Mouse (Mus musculus) kidney, postnatal 25 days (tissue): ENCODE results near the gene Chst11.

Experiments used
- DNase-seq, 2 experiments: peaks; one replicate each; pipeline ENCODE4 v3.0.0; 2021; ENCODE audit warnings: mixed read lengths in 2 of 2

Chst11 gene

GRCm38 (mm10) chr10:83149342-83150178, 164.3 kb downstream of the Chst11 start:
- no peak for DNase-seq

GRCm38 (mm10) chr10:83150587-83150986, 165.3 kb downstream of the Chst11 start:
- peak; percentile 23 to 59 for DNase-seq

DNA sequence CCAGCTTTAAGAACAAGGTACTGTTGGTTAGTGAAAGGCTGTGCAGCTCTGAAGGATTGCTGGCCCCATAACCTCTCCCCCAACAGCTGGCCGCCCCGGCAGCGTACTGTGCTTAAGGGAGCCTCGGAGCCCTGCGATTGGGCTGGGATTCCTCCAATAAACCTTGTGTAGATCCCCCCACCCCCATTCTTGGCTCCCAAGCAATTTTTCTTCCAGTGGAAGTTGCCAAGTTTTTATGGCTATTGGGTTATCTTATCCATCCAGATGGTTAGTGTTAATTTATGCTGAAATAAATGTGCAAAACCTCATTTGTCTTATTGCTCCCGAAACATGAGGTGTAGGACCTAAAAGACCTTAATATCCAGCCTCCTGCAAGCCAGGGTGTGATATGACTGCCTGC, 166.1 kb downstream of the Chst11 start:
- peak; percentile 32 to 63 for DNase-seq

GRCm38 (mm10) chr10:83151896-83152685, 166.8 kb downstream of the Chst11 start:
- DNase-seq = peak in 1 of 2 experiments; percentile 36

DNA sequence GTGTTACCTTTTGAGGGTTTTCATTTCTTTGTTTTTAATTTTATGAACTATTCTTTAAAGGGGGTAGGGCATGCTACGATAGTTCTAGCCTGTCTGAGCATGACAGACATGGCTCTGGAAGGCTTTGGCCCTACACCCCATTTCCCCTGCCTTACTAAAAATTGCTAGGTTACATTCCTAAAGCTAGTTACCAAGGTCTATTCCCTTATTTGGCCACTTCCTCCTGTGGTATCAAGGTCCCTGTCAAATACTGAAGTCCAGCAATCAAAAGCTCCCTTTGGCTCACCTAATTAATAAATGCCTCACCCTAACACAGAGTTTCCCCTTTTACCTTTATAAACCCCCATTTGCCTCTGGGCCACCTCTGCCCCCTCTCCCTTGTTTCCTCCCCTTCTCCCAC, 167.4 kb downstream of the Chst11 start:
- DNase-seq = no peak

- no peak for DNase-seq
Observed at GRCm38 (mm10) chr10:83153374-83153773, 168.1 kb downstream of the Chst11 start.

- DNase-seq = no peak
Observed at GRCm38 (mm10) chr10:83153887-83154286, 168.6 kb downstream of the Chst11 start.

GRCm38 (mm10) chr10:83157289-83157688, 172.0 kb downstream of the Chst11 start:
- DNase-seq = no peak

- DNase-seq = no peak
Observed at GRCm38 (mm10) chr10:83158322-83158721, 173.0 kb downstream of the Chst11 start.

DNA sequence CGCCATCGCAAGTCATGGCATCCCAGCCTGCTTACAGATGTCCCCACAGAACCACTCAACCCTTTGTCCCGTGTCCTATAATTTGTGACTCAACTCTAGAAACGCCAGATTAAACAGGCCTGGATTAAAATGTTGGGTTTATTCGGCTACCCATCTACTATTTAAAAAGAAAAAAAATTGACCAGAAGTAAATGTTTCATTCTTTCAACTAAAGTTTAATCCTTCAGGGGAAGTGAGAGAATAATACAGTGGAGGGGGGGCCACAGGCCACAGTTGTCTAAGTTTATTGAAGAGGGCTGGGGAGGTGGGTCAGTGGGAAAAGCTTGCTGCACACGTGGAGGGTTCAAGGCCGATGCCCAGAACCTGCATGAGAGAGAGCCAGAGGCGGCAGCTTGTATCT, 173.9 kb downstream of the Chst11 start:
- DNase-seq = no peak

GRCm38 (mm10) chr10:83161656-83162365, 176.5 kb downstream of the Chst11 start:
- DNase-seq = peak; percentile 76 to 91

DNA sequence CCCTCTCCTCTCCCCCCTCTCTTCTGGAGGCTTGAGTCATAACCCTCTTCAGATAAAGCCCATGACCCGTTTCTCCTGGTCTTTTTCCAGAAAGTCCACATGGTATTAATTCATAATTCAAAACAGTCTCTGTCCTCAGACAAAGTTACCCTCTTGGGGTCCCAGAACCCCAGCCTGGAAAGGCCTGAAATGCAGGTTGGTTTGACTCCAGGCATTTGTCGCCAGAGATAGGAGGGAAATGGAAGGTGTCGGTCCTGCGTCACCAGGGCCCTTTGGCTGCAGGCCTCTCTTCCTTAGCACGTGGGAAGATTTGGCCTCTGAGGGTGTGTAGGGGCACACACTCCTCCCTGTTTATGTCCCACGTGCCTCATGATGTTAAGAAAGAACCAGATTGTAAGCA, 178.6 kb downstream of the Chst11 start:
- DNase-seq = no peak

GRCm38 (mm10) chr10:83164901-83165435, 179.7 kb downstream of the Chst11 start:
- DNase-seq = no peak

GRCm38 (mm10) chr10:83165521-83166243, 180.4 kb downstream of the Chst11 start:
- DNase-seq = peak in 1 of 2 experiments; percentile 55

- DNase-seq = no peak
Observed at GRCm38 (mm10) chr10:83166272-83166671, 181.0 kb downstream of the Chst11 start.

GRCm38 (mm10) chr10:83167492-83167891, 182.2 kb downstream of the Chst11 start:
- DNase-seq = no peak

DNA sequence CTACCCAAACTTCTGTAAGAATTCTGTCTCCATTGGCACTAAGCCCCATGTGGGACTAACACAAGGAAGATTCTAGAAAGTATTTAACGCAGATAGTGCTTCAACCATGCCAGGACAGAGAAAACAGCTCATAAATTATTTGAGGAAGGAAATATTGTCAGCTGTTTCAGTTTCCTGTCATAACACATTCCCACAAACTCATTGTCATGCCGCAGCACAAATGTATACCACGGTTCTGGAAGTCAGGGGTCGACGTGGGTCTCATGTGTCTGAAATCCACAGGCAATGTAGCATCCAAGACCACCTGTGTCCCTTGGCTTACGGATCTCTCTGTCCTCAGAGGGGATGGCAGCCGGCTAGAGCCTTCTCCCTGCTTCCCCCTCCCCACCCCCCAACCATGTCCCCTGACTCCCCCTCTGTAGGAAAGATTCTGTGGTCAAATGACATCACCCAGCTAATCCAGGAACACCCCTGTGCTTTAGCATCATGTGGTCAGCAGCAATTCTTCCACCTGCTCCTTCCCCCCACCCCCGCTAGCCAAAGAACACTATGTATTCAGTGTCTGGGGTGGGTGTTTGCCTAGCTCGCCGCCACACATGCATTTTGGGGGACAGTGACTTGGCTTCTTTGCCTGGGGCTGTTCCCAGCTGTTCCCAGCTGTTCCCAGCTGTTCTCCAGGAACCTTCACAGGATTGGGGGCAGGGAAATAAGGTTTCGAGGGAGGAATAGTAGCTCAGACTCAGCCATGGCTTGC, 183.2 kb downstream of the Chst11 start:
- no peak for DNase-seq

DNA sequence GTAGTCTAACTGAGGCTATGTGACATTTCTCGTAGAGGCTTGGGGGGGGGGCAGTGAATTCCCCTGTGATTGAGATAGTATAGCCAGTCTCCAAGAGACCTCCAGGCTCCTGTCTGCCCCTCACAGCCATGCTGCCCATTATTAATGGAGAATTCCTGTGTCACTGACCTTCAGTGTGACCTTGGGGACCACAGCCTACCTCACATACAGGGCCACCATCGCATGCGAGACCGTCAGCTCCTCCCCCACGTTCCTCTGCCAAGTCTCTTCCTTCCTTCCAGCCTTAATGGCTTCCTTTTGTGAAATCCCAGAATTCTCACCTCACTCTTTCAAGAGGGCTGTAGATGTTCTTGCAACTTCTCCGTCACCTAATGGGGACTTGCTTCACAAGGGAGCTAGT, 184.3 kb downstream of the Chst11 start:
- no peak for DNase-seq

GRCm38 (mm10) chr10:83178151-83178550, 192.9 kb downstream of the Chst11 start:
- no peak for DNase-seq

DNA sequence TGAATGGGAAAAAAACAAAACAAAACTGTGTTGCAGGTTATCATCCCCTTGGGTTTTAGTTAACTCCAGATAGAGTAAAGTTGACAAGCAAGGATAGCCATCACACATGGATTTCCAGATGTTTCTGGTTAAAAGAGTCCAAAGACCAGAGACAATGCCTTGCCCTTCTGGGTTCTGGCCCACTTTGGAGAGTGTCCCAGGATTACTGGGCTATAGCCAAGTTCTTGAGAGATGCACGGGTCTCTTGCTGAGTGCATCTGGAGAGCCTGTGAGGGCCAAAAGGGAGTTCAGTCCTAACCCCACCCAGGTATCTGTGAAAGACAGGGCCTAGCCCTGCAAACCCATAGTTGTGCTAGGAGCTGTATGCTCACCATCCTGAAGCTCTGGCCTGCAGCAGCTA, 193.4 kb downstream of the Chst11 start:
- DNase-seq = no peak

- peak; percentile 21 to 71 for DNase-seq
Observed at GRCm38 (mm10) chr10:83181831-83182572, 196.7 kb downstream of the Chst11 start.
